Mouse (Mus musculus) midbrain, embryonic 13.5 days (tissue): ENCODE measurements at regions not wholly inside any gene's neighbourhood (a gene's known extent, or its start where the extent isn't known, plus 50 kb on each side); places are given as distances from the start of the nearest gene placed in this dataset.

Source experiments
- ATAC-seq: fragments of 200-750 bp; cut with Nextera tagmentation; 2 replicates; pipeline ENCODE4 v1.8.0; 2017; ENCODE audit warnings: mild to moderate bottlenecking, moderate TSS enrichment, moderate library complexity
- H3K27ac ChIP-seq: fragments of 300-500 bp; sonication (generic); 2 replicates; pipeline ENCODE4 v1.5.1; 2015; ENCODE audit warnings: inconsistent platforms, mild to moderate bottlenecking, moderate library complexity
- H3K27me3 ChIP-seq: fragments of 300-500 bp; sonication (generic); 2 replicates; pipeline ENCODE4 v1.6.1; 2015; ENCODE audit warnings: mild to moderate bottlenecking, inconsistent platforms
- H3K36me3 ChIP-seq: fragments of 300-500 bp; sonication (generic); 2 replicates; pipeline ENCODE4 v1.6.1; 2015; ENCODE audit warnings: mild to moderate bottlenecking, inconsistent platforms
- H3K4me1 ChIP-seq: fragments of 300-500 bp; sonication (generic); replicated peaks from 2 replicates; pipeline ENCODE4 v1.6.1; 2015; ENCODE audit warnings: inconsistent platforms
- H3K4me2 ChIP-seq: fragments of 300-500 bp; sonication (generic); replicated peaks from 2 replicates; pipeline ENCODE4 v1.6.1; 2015; ENCODE audit warnings: moderate library complexity, mild to moderate bottlenecking, inconsistent platforms
- H3K4me3 ChIP-seq: fragments of 300-500 bp; sonication (generic); replicated peaks from 2 replicates; pipeline ENCODE4 v1.5.1; 2015; ENCODE audit warnings: mild to moderate bottlenecking, inconsistent platforms
- H3K9ac ChIP-seq: fragments of 300-500 bp; sonication (generic); replicated peaks from 2 replicates; pipeline ENCODE4 v1.6.1; 2015; ENCODE audit warnings: mild to moderate bottlenecking, inconsistent platforms
- H3K9me3 ChIP-seq: fragments of 300-500 bp; sonication (generic); 2 replicates; pipeline ENCODE4 v1.6.1; 2016; ENCODE audit warnings: mild to moderate bottlenecking, inconsistent platforms
- WGBS: fragments of 180-500 bp; shearing (Covaris S2); methylation state at CpG from one replicate; pipeline ENCODE4 v1.1.7; 2015; 5-methylcytosine and 5-hydroxymethylcytosine counted together

DNA sequence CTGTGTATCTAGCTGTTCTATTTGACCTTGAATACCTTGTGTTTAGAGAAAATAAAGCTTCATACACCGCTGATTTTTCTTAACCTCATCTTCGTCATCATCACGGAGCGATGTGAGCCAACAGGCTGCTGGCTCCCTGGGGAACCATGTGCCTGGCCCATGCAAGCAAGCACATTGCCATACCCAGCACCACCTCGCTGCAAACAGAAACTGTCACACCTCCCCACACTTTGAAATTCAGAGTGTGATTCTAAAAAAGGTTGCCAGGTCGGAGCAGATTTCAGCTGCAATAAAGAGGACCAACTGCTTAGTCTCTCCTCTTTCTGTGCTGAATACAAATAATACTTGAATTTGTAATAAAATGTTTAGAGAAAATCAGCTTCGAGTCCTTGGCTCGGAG, 54.0 kb upstream of the Ptprt start:
- no peak overlapping the region for H3K4me2 ChIP-seq
- no peak overlapping the region for H3K9ac ChIP-seq
- H3K27me3 ChIP-seq = no peaks in the 10 kb centered on the region
- 85% methylated on average over 8 of the region's 8 CpGs for WGBS
- no peak for ATAC-seq
- no peak overlapping the region for H3K27ac ChIP-seq
- no peaks in the 10 kb centered on the region for H3K9me3 ChIP-seq
- no peaks in the 10 kb centered on the region for H3K4me1 ChIP-seq
- H3K4me3 ChIP-seq = no peak overlapping the region
- no peaks in the 10 kb centered on the region for H3K36me3 ChIP-seq

DNA sequence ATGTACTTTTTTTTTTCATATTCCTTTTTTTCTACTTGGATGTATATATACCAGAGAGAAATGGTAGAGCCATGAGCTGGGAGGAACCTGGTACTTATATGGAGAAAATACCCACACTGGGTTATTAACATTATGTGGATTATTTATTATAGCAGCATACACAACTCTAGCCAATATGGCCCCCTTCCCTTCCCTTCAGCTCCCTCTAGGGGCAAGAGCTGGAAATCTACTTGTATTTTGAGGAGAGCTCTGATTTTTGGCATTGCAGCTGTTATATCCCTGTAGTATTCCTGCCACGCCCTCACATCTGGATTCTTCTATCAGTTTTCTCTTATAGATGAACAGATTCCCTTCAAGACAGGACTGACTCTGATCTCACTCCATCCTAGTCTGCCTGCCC, 52.0 kb upstream of the Ptprt start:
- 75% methylated on average over 1 of the region's 1 CpGs for WGBS
- Histone ChIP-seq H3K9me3 (no peaks in the 10 kb centered on the region), H3K27ac (no peak overlapping the region), H3K4me3 (no peak overlapping the region), H3K36me3 (no peaks in the 10 kb centered on the region), H3K4me2 (no peak overlapping the region), H3K27me3 (no peaks in the 10 kb centered on the region), H3K9ac (no peak overlapping the region), H3K4me1 (no peaks in the 10 kb centered on the region)
- ATAC-seq = no peak

DNA sequence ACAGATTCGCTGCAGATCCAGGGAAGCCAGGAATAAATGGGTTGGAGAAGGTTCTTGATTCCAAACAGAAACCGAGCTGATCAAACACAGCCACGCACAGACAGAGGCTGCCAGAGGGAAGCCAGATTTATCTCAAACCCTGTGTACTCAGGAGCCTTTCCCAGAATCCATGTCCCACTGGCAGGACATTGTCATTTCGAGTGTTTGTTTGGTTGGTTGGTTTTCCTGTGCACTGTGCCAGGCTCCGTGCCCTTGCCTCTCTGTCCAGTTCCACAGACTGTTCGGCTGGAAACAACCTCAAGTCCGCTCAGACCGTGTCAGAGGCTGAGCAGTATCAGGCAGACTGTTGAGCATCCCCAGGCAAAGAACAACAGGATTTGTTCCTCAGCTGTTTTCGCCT, 51.4 kb upstream of the Ptprt start:
- Histone ChIP-seq H3K9me3 (no peaks in the 10 kb centered on the region), H3K36me3 (no peaks in the 10 kb centered on the region), H3K27ac (no peak overlapping the region), H3K4me2 (no peak overlapping the region), H3K27me3 (no peaks in the 10 kb centered on the region), H3K9ac (no peak overlapping the region), H3K4me3 (no peak overlapping the region), H3K4me1 (no peaks in the 10 kb centered on the region)
- WGBS = 91% methylated on average over 9 of the region's 9 CpGs
- no peak for ATAC-seq
